Mouse (Mus musculus): ENCODE data around the gene Ccdc125. TPM values are rescaled to one million over a fixed set of nuclear protein-coding genes. Genes with fewer than 3 reads are reported as not detected.

Gene Ccdc125
- polyA plus RNA-seq, 1 experiment from 2014 or later: 3.8 TPM

DNA sequence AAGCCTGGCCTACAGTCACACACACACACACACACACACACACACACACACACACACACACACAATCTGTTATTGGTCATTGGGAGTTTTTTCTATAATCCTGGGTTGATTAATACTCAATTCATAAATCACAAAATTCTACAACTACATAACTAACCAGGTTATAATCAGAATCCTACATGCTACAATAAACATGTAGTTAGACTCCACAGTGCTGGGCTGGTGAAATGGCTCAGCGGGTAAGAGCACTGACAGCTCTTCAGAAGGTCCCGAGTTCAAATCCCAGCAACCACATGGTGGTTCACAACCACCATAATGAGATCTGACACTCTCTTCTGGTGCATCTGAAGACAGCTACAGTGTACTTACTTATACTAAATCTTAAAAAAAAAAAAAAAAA, 63.2 kb downstream of the Ccdc125 start:
- ATAC-seq (ENCODE audit: insufficient number of reproducible peaks, insufficient read depth, low FRiP score, low read depth): no peak
- 95% methylated on average over 2 of the region's 2 CpGs for WGBS
- H3K27me3 ChIP-seq (ENCODE audit: control insufficient read depth, insufficient read depth, low read length): no peaks in the 10 kb centered on the region
- H3K4me1 ChIP-seq (ENCODE audit: control insufficient read depth in 2 of 2, insufficient read depth in 2 of 2, low read length in 2 of 2): peaks cover 3 to 18% of the 10 kb centered on the region in 2 experiments
- H3K36me3 ChIP-seq (ENCODE audit: control insufficient read depth, insufficient read depth, low read length): peaks cover 34% of the 10 kb centered on the region
- no peak overlapping the region for H3K27ac ChIP-seq (replicated peaks in 1 of 2; ENCODE audit: control insufficient read depth in 1 of 2, insufficient read depth in 1 of 2, low read depth in 2 of 2, low read length in 2 of 2)
- no peaks in the 10 kb centered on the region for H3K9me3 ChIP-seq (ENCODE audit: control insufficient read depth, low read length)
- H3K4me2 ChIP-seq (ENCODE audit: low read length): no peak overlapping the region
- H3K9ac ChIP-seq (ENCODE audit: low read length): no peak overlapping the region
- no peak overlapping the region for H3K4me3 ChIP-seq (ENCODE audit: control insufficient read depth in 1 of 2, insufficient read depth in 1 of 2, low read depth in 1 of 2, low read length in 2 of 2)

DNA sequence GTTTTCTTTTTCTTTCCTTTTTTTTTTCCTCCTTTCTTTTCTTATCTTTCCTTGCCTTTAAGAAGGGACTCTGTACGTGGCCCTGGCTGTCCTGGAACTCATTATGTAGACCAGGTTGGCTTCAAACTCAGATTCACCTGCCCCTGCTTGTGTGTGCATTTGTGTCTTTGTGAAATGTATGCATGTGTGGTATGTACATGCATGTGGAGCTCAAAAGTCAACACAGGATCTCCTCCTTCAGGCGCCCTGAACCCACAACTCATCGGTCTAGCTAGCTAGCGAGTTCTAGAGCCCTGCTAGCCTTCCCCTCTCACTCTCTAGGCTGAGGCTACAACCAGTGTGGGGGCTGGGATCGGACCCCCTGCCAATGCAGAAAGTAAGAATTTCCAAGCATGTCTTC, 73.3 kb downstream of the Ccdc125 start:
- WGBS: 85% methylated on average over 5 of the region's 5 CpGs
- H3K9me3 ChIP-seq (ENCODE audit: control insufficient read depth, low read length): no peaks in the 10 kb centered on the region
- peaks cover 2 to 14% of the 10 kb centered on the region in 2 experiments; a peak in 3 of 4 replicates for H3K4me1 ChIP-seq (ENCODE audit: control insufficient read depth in 2 of 2, insufficient read depth in 2 of 2, low read length in 2 of 2)
- peak overlapping the region; percentile 61; the same call in 1 of the 2 replicates for H3K4me2 ChIP-seq (ENCODE audit: low read length)
- peaks cover 25% of the 10 kb centered on the region for H3K36me3 ChIP-seq (ENCODE audit: control insufficient read depth, insufficient read depth, low read length)
- no peak overlapping the region for H3K27ac ChIP-seq (replicated peaks in 1 of 2; ENCODE audit: control insufficient read depth in 1 of 2, insufficient read depth in 1 of 2, low read depth in 2 of 2, low read length in 2 of 2)
- H3K27me3 ChIP-seq (ENCODE audit: control insufficient read depth, insufficient read depth, low read length): no peaks in the 10 kb centered on the region
- 0 out of 4 replicates have a peak overlapping the region, but pooled peaks of 1 of the 2 experiments have one; percentile 66 for H3K4me3 ChIP-seq (ENCODE audit: control insufficient read depth in 1 of 2, insufficient read depth in 1 of 2, low read depth in 1 of 2, low read length in 2 of 2)
- H3K9ac ChIP-seq (ENCODE audit: low read length): no peak overlapping the region
- ATAC-seq (ENCODE audit: insufficient number of reproducible peaks, insufficient read depth, low FRiP score, low read depth): no peak

GRCm38 (mm10) chr13:100743346-100744035, 74.0 kb downstream of the Ccdc125 start:
- no peak for ATAC-seq (ENCODE audit: insufficient number of reproducible peaks, insufficient read depth, low FRiP score, low read depth)
- Histone ChIP-seq H3K36me3 (ENCODE audit: control insufficient read depth, insufficient read depth, low read length) (peaks cover 18% of the 10 kb centered on the region), H3K4me3 (ENCODE audit: control insufficient read depth in 1 of 2, insufficient read depth in 1 of 2, low read depth in 1 of 2, low read length in 2 of 2) (peak overlapping the region; percentile 66 to 99), H3K9me3 (ENCODE audit: control insufficient read depth, low read length) (no peaks in the 10 kb centered on the region), H3K27ac (replicated peaks in 1 of 2; ENCODE audit: control insufficient read depth in 1 of 2, insufficient read depth in 1 of 2, low read depth in 2 of 2, low read length in 2 of 2) (peak overlapping the region; percentile 97 to 100), H3K4me2 (ENCODE audit: low read length) (peak overlapping the region; percentile 61), H3K4me1 (ENCODE audit: control insufficient read depth in 2 of 2, insufficient read depth in 2 of 2, low read length in 2 of 2) (peaks cover 2 to 14% of the 10 kb centered on the region in 2 experiments; a peak in 3 of 4 replicates), H3K27me3 (ENCODE audit: control insufficient read depth, insufficient read depth, low read length) (no peaks in the 10 kb centered on the region), H3K9ac (ENCODE audit: low read length) (peak overlapping the region; percentile 83)
- 62% methylated on average over 11 of the region's 11 CpGs for WGBS

GRCm38 (mm10) chr13:100744036-100744744, 74.7 kb downstream of the Ccdc125 start, which contains the start of gene Mrps36:
Gene Mrps36 (minus strand): TSS chr13:100744659.
- no peaks in the 10 kb centered on the region for H3K27me3 ChIP-seq (ENCODE audit: control insufficient read depth, insufficient read depth, low read length)
- 0% methylated on average over 52 of the region's 52 CpGs for WGBS
- H3K4me3 ChIP-seq (ENCODE audit: control insufficient read depth in 1 of 2, insufficient read depth in 1 of 2, low read depth in 1 of 2, low read length in 2 of 2): peak within 1 kb of the TSS; percentile 66 to 99
- peak; percentile 95 for ATAC-seq (ENCODE audit: insufficient number of reproducible peaks, insufficient read depth, low FRiP score, low read depth)
- H3K27ac ChIP-seq (replicated peaks in 1 of 2; ENCODE audit: control insufficient read depth in 1 of 2, insufficient read depth in 1 of 2, low read depth in 2 of 2, low read length in 2 of 2): peak within 1 kb of the TSS; percentile 97 to 100
- no peaks in the 10 kb centered on the region for H3K9me3 ChIP-seq (ENCODE audit: control insufficient read depth, low read length)
- peak within 1 kb of the TSS; percentile 61 for H3K4me2 ChIP-seq (ENCODE audit: low read length)
- peaks cover 11% of the 10 kb centered on the region for H3K36me3 ChIP-seq (ENCODE audit: control insufficient read depth, insufficient read depth, low read length)
- peak within 1 kb of the TSS; percentile 83 for H3K9ac ChIP-seq (ENCODE audit: low read length)
- H3K4me1 ChIP-seq (ENCODE audit: control insufficient read depth in 2 of 2, insufficient read depth in 2 of 2, low read length in 2 of 2): peaks cover 2 to 14% of the 10 kb centered on the region in 2 experiments; a peak in 3 of 4 replicates

- H3K27me3 ChIP-seq (ENCODE audit: control insufficient read depth, insufficient read depth, low read length): no peaks in the 10 kb centered on the region
- H3K4me1 ChIP-seq (ENCODE audit: control insufficient read depth in 2 of 2, insufficient read depth in 2 of 2, low read length in 2 of 2): peaks cover 2 to 14% of the 10 kb centered on the region in 2 experiments; a peak in 3 of 4 replicates
- no peak overlapping the region for H3K4me2 ChIP-seq (ENCODE audit: low read length)
- H3K9ac ChIP-seq (ENCODE audit: low read length): no peak overlapping the region
- H3K27ac ChIP-seq (replicated peaks in 1 of 2; ENCODE audit: control insufficient read depth in 1 of 2, insufficient read depth in 1 of 2, low read depth in 2 of 2, low read length in 2 of 2): no peak overlapping the region
- no peaks in the 10 kb centered on the region for H3K36me3 ChIP-seq (ENCODE audit: control insufficient read depth, insufficient read depth, low read length)
- 81% methylated on average over 3 of the region's 3 CpGs for WGBS
- no peak for ATAC-seq (ENCODE audit: insufficient number of reproducible peaks, insufficient read depth, low FRiP score, low read depth)
- no peaks in the 10 kb centered on the region for H3K9me3 ChIP-seq (ENCODE audit: control insufficient read depth, low read length)
- no peak overlapping the region for H3K4me3 ChIP-seq (ENCODE audit: control insufficient read depth in 1 of 2, insufficient read depth in 1 of 2, low read depth in 1 of 2, low read length in 2 of 2)
Measured at GRCm38 (mm10) chr13:100746090-100746489, 76.6 kb downstream of the Ccdc125 start.

Other genes with a start within 250 kb of the Ccdc125 start
- not detected in 2 replicates for gene Naip1, start 216.8 kb upstream of the Ccdc125 start, polyA plus RNA-seq (2014; fragmentation: Nextera tagmentation; extraction: Ambion mirVana)
- gene Gtf2h2, start 177.1 kb upstream of the Ccdc125 start, polyA plus RNA-seq (2014; fragmentation: Nextera tagmentation; extraction: Ambion mirVana): 51.4 and 55.4 TPM in 2 replicates
- 2.0 and 2.1 TPM in 2 replicates for gene Ocln, start 117.0 kb upstream of the Ccdc125 start, polyA plus RNA-seq (2014; fragmentation: Nextera tagmentation; extraction: Ambion mirVana)
- 3.1 and 3.6 TPM in 2 replicates for gene Marveld2, start 52.7 kb upstream of the Ccdc125 start, polyA plus RNA-seq (2014; fragmentation: Nextera tagmentation; extraction: Ambion mirVana)
- 246 and 262 TPM in 2 replicates for gene Ak6, start 18.7 kb upstream of the Ccdc125 start, polyA plus RNA-seq (2014; fragmentation: Nextera tagmentation; extraction: Ambion mirVana)
- gene Rad17, start 18.7 kb upstream of the Ccdc125 start, polyA plus RNA-seq (2014; fragmentation: Nextera tagmentation; extraction: Ambion mirVana): 25.1 and 26.3 TPM in 2 replicates
- gene Taf9, start 18.1 kb upstream of the Ccdc125 start, polyA plus RNA-seq (2014; fragmentation: Nextera tagmentation; extraction: Ambion mirVana): 6.2 and 8.5 TPM in 2 replicates
- gene Cdk7, start 61.2 kb downstream of the Ccdc125 start, polyA plus RNA-seq (2014; fragmentation: Nextera tagmentation; extraction: Ambion mirVana): 69.2 and 70.2 TPM in 2 replicates
- 288 and 291 TPM in 2 replicates for gene Mrps36, start 74.9 kb downstream of the Ccdc125 start, polyA plus RNA-seq (2014; fragmentation: Nextera tagmentation; extraction: Ambion mirVana)
- 18.0 and 18.1 TPM in 2 replicates for gene Cenph, start 106.2 kb downstream of the Ccdc125 start, polyA plus RNA-seq (2014; fragmentation: Nextera tagmentation; extraction: Ambion mirVana)
- 188 and 214 TPM in 2 replicates for gene Ccnb1, start 116.9 kb downstream of the Ccdc125 start, polyA plus RNA-seq (2014; fragmentation: Nextera tagmentation; extraction: Ambion mirVana)
- 38.5 and 41.9 TPM in 2 replicates for gene Slc30a5, start 163.7 kb downstream of the Ccdc125 start, polyA plus RNA-seq (2014; fragmentation: Nextera tagmentation; extraction: Ambion mirVana)